Mouse (Mus musculus) kidney, postnatal 14 days (tissue): ENCODE results near the gene Pfn3.
"Not testable (repeated sequence)": the region's sequence is repeated elsewhere in the genome, so short reads cannot be mapped to it uniquely, and the experiment has no call there.

Source experiments
- DNase-seq: peaks from one replicate; pipeline ENCODE4 v3.0.0; 2022; ENCODE audit warnings: mixed read lengths

The Pfn3 gene

DNA sequence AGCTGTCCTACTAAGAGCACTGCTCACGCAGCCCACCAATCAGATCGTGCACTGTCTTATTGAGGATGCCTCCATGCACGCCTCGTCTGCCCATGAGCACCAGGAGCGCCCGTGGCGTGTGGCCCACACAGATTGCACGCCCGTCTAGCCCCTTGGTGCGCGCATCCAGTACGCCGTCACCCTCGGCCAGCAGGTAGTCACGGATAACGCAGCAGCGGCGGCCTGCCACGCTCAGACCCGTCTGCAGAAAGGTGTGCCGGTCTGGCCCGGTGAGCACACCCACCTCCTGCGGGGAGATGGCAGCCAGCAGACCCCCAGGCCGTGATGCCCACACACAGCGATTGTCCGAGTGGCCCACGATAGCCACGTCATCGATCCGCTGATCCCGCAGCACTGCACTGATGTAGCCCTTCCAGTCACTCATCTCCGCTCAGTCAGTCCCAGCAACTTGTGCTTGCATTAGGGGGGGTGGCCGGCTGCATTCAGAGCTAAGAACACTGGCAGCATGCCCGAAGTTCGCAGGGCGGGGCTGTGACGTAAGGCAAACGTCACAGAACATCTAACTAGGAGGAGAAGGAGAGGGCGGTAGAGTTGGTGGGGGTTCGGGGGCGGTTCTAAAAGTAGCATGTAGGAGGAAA is at the start of gene Pfn3:
TSS of gene Pfn3 (minus strand) at position 490 of the 638 bp plus-strand sequence.
- DNase-seq, result peak; percentile 90

DNA sequence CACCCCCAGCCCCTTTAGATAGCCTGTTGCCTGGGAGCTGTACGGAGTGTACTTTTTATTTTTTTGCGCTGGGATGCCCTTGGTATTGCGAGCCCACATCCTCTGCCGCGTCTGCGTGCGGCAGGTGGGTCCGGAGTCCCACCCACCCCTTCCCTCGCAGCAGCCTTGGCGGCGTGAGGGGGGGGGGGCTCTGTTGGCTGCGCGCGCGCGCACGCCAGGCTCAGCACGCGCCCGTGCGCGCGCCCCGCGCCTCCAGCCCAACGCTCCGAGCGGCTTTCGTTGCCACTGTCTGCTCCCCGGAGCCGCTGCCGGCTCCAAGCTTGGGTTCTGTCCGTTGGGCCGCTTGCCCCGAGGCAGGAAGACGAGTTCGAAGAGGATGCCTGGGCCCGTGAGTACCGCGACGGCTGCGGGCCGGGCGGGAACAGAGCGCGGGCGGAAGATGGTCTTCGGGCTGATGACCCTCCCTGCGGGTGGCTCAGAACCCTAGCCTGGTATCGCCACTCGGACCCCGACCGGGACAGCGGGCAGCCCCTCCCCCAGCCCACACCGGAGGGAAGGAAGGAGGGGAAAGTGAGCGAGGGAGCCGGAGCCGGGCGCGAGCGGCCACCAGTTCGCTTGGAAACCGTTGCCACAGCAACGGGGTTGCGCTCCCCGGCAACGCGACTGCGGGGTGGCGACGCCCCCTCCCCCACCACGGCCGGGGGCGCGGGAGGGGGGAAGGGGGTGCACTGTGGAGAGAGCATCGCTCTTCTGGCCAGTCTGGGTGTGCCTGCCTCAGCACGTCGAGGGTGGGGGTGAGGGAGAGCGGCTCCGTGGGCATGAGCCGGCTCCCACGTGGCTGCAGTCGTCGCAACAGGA is 49.2 kb upstream of the Pfn3 start, which contains the start of gene Prr7:
TSS of gene Prr7 (plus strand) at position 241 of the 858 bp plus-strand sequence.
- DNase-seq, result peak; percentile 55

DNA sequence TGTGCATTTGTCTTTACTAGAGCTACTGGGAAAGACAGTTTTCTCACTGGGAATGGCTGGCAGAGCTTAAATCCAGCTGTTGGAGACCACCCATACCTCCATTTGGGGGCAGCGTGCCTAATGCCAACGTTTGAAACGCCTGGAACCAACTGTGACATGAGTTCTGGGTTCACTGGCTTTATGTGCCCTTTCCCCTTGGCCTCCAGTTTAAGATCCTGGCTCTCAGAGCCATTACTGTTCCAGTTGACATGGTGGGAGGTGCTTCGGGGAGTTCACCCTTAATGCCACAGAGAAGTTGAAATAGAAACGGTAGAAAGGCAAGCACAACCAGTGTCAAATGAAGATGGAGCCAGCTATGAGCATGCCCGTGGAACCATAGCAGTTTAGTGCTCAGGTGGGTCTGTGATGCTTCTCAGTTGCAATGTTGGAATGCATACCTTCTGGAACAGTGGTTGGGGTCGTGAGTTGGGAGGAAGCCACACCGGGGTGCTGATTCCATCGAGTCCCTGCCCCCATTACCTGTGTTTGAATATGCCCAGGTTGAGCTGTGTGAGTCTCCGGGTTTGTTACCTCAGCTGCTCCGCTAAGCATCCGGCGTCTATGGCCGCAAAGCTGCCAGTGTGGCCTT is 48.5 kb upstream of the Pfn3 start:
- DNase-seq, result no peak

DNA sequence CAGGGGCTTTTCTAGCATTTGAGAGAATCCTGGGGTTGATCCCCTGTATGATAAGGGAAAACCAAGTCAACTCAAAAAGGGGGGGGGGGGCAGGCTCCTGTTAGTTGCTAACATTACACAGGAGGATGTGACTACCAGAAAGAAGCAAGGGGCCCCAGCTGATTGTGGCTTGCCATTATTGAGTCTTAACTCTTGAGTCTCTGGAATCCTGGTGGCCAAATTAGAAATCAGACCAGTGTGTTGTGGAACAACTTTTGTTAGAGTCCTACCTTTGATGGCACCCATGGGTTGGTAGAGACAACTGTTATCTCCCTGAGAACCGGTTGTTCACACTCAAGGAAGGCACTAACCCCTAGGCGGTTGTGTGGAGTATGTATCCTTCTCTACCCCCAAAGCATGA is 47.9 kb upstream of the Pfn3 start:
- no peak for DNase-seq

DNA sequence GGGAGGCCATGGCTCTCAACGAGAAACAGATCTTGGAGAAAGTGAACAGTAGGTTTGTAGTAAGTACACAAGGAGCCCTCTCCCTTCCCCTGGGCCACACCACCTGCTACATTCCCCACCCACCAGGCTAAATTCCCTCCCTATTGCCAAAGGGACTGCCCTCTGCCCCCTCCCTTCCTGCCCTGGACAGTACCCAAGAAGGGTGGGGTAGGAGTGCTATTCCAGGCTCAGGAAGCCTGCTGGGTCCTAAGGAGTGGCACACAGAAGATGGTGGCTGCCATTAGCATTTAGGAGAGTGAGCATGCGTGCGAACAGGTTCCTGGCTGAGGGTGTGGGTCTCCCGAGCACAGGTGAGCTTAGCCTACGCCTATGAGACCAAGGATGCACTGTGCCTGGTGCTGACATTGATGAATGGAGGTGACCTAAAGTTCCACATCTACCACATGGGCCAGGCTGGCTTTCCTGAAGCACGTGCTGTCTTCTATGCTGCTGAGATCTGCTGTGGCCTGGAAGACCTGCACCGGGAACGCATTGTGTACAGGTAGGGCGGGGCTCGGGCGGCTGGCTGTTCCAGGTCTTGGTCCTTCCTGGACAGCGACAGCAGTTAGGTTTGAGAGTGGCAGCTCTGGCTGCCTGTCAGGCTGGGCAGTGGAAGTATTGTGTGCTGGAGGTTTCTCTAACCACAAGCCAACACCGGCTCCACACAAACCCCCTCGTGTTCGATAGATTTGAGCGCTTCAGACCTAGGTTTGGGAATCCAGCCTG is 36.9 kb upstream of the Pfn3 start:
- peak; percentile 53 for DNase-seq

DNA sequence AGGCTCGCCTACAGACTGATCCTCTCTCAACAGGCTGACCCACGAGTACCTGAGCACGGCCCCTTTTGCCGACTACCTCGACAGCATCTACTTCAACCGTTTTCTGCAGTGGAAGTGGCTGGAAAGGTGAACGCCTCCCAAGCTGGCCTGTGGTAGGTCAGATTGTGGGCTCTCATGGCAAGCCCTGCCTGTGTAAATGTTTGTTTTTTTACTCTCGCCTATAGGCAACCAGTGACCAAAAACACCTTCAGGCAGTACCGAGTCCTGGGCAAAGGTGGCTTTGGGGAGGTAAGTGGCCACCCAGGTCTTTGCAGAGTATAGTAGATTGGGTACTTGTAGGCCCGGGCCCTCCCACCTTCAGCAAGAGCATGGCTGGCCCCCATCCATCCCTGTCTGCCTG is 36.3 kb upstream of the Pfn3 start:
- DNase-seq, result no peak

DNA sequence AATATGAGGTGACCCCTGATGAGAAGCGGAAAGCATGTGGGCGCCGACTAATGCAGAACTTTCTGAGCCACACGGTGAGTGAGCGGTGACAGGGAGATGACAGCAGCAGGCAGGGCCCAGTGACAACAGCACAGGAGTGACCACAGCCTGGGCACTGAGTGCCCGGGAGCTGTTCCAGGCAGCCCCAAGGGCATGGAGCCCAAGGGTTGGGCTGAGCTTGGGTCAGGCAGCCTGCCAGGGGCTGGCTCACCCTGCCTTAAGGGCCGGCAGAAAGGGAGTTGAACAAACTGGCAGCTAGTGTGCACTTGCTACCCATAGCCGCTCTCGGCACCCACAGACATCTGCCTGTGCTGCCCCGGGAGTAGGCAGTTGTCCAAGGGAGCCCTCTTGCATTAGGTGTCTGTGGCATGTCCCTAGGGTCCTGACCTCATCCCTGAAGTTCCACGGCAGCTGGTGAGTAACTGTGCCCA is 35.5 kb upstream of the Pfn3 start:
- no peak for DNase-seq

DNA sequence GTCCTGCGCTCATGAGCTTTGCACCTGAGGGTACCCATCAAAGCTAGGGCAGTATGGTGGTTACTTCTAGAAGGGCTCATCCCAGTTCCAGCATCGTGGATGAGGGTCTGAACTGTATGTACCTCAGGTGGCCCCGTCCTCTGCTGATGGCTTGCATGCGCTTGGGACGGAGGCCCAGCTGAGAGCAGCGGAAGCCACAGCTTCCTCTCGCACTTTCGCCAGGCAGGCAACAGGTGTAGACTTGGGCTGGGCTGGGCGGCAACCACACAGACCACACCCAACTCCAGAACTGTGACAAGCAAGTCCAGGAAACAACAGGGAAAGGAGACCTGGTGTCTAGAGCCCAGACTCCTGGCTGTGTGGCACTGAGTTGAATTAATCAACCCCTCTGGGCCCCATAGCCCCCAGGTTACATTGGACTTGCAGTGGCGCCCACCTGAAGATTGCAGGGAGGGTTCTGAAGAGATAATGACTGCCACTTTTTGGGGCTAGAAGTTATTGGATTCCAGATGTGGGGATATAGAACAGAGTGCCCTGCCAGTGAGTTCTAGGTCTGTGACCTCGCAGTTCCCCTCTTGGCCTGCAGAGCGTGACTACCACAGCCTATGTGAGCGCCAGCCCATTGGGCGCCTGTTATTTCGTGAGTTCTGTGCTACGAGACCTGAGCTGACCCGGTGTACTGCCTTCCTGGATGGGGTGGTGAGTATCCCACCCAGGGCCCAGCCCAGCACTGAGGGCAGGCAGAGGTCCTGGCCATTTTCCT is 34.8 kb upstream of the Pfn3 start:
- DNase-seq, result no peak

DNA sequence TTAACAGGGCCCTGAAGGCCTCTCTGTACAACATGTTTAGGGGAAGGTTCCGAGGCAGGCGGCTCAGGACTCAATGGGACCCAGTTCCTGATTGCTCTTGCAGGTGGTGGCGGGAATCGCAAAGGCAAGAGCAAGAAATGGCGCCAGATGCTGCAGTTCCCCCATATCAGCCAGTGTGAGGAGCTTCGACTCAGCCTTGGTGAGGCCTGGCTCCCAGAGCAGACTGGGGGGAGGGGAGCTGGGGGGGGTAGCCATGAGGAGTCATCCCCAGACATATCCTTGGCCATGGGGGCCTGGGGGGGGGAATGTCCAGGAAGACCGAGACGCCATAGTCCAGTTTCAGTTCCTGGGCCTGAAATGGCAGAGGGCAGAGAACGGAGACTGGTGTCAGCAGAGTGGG is 34.2 kb upstream of the Pfn3 start:
- DNase-seq, result no peak

DNA sequence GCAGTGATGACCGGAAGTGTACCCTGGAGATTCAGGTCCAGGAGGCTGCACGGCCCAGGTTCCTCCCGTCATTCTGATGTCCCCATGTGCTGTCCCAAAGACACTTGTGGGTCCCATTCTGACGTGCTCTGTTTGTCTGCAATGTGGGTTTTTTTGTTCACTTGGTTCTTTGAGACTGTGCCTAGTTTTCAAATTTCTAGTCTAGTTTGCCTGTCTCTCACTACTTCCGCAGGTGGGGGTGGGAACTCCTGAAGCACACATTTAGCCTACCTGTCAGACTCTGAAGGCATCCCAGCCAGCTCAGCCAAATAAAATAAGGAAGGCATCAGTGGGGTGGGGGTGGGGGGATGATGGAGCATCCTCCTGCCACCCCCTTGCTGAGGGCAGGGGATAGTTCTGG is 33.1 kb upstream of the Pfn3 start:
- no peak for DNase-seq

DNA sequence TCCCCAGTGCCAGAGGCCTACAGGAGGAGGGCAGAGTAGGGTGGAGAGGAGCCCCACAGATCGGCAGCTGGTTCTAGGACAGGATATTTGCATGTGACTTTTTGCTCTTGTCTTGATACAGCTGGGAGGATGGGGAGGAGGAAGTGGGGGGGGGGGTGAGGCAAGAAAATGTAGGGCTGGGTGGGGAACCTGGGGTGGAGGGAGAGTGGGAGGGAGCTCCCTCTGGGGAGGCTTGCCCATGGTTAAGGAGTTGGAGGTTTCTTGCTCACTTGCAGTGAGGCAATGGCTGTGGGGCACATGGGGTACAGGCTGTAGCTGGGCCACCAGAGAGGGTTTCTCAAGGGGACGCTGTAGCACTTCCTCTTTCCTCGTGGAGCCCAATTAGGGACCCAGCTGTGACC is 32.5 kb upstream of the Pfn3 start:
- DNase-seq, result no peak

DNA sequence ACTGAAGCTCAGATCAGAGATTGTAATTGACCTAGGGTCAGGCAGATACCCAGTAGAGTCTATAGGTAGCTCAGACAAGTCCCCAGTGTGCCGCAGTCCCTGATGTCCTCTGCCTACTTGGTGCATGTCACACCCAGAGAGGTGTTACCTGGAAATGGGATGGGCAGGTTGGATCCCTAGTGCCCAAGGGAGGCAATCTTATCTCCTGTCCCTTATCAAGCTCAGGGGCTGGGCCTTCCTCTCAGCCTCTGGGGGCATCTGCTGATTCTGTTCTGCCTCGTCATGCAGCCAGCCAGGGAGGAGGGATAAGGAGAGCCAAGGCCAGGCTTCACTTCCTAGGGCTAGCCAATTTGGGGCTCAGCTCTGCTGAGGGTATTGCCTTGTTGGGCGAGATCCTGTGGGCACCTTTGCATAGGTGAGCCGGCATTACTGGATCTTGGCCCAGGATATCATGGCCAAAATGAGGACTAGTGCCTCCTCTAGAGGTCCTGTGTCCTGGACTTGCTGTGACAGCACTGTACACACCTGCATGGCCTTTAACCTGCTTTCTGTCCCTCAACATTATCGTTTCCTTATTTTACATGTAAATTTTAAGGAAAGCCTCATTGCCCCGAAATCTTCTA is 31.6 kb upstream of the Pfn3 start:
- no peak for DNase-seq

DNA sequence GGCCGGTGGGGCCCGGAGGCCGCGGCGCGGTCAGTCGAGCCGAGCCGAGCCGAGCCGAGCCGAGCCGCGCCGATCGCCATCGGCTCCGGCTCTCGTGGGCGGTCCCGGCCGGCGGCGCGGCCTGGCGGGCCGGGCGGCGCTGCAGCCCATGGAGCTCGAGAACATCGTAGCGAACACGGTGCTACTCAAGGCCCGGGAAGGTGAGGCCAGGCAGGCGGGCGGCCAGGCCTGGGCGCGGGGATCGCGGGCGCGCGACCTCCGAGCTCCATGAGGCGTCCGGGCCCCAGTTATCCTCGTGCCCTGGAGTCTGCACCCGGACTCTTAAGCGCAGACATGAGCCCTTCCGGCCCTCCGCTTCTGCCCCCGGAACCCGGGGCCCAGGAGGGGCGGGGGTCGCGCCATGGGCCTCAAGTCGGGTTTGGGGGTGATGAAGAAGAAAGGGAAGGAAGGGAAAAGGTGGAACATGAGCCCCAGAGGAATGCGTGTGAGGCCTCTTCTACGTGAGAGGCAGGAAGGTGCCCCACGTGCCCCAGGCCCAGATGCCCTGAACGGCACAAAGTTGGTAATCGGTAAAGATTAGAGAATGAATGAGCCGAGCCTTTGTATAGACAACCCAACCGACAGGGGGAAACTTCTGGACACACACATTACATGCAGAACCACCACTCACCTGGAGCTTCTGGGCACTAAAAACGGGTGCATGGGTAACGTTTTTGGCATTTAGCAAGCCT is 30.5 kb upstream of the Pfn3 start:
- DNase-seq, result no peak

DNA sequence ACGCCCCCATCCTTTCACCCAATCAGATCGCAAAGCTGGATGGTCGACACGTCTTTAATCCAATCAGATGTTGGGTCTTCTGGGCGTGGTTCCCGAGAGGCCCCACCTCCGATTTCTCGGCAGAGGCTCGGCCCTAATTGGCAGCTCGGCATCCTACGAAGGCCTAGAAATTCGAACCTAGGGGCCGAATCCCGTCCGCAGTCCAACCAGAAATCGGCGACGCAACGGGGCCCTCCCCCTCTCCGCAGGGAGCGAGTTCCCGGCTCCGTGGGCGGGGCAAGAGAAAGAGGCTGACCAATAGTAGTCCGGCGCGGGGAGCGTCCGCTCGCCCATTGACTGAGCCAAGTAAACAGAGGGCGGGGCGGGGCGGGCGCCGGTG is 29.9 kb upstream of the Pfn3 start, which contains the start of gene Grk6:
TSS of gene Grk6 (plus strand) at position 136 of the 379 bp plus-strand sequence.
- DNase-seq, result peak; percentile 100

DNA sequence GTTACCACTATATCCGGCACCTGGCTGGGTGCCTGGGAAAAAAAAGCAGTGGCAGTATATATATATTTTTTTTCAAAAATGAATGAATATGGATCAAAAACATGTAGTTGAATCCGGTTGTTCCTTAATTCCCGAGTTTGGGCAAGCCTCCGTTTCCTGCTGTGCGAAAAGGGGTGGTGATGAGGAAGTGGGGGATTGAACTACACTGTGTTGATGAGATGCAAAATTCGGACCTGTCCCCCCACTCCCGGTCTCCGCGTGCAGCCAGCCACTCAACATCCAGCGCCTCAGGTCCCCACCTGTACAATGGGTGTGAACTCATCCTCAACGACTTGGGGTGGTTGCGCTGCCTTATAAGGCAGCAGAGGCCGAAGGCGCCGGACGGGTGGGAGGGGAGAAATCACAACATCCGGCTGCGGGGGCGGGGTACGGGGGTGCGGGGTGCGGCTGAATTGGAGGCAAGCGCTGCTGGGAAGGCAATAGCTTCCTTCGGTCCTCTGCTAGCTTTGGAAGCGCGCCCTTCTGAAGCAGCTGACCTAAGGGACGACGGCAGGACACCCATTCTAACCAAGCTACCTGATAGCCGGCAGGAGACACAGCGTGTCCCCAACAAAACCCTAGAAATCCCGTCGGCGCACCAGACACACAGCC is 29.4 kb upstream of the Pfn3 start:
- DNase-seq, result no peak

DNA sequence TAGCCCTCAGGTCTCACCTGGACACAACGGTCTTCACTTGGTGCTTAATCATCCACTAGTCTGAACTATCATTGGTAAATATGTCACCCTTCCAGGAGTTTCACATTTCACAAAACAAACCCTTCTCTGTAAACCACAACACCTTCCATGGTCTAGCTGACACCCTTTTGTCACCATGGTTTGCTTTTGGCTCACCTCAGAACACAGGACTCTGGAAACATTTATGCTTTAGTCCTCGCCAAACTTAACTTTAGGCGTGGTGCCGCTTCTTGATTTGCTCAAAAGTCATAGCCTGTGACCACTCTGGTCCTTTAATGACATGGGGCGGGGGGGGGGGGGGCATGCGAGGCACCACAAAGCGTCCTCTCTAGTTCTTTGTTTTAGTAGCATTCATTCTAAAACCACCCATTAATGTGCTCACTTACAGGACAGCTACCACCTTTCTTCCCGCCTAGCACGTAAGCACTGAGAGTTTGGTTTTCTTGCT is 28.8 kb upstream of the Pfn3 start:
- no peak for DNase-seq

DNA sequence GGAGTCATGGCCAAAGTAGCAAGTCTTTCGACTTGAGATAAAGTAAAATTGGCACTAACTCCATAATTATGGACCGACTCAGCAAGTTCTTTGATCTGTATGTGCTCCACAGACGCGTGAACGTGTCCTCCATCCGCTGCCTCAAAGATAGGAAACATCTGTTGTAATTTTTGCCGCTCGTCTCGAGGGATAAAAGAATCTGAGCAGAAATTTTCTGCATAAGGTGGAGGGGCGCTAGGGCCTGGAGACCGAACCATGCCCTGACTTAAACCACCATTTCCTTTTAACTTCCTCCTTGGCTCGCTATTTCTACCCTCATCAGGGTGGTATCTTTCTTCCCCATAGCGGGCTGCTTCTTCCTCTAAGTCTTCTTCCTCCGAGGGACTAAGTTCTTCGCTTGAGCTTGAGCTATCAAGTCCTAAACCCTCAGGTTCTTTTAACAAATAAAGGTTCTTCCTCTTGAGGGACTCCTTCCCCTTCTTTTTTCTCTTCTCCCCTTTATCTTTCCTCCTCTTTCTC is 22.1 kb upstream of the Pfn3 start:
- not testable (repeated sequence) for DNase-seq

DNA sequence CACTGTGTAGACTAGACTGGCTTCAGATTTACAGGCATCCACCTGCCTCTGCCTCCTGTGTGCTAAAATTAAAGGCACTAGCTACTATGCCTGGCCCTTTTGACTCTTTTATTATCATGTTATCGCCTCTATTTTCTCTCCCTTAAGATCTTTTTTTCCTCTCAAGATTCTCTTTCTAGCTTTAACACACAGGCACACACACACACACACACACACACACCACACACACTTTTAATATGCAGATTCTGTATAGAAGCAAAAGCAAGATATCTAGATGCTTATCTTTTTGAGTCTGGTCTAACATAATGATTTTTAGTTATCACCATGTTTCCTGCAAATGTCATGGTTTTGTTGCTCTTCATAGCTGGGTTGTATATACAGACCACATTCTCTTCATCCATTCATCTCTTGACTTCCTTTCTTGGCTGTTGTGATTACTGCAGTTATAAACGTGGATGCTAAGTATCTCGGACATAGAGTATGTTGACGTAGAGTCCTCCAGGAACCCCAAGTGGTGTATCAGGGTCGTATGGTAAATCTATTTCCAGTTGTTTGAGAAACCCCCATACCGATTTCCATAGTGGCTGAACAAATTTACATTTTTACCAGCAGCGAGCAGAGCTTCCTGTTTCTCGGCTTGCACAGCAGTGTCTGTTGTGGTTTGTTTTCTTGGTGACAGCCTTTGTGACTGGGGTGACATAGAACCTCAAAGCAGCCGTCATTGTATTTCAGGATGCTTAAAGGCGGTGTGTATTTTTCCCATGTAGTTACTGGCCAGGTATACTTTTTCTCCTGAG is 17.1 kb upstream of the Pfn3 start:
- no peak for DNase-seq

DNA sequence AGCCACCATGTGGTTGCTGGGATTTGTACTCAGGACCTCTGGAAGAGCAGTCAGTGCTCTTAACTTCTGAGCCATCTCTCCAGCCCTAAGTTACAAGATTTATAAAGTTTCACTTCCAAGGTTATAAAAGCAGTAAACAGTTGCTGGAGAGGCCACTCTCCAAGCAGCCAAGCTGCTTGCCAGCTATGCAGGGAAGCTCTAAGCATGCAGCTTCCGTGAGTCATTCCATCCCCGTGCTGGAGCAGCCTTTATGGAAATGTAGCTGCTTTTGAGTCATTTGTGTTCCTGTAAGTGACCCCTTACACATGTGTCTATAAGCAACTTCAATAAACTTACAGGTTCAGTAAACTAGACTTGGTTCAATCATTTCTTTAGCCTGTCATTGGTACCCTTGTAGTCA is 15.5 kb upstream of the Pfn3 start:
- no peak for DNase-seq
